Mouse (Mus musculus) embryonic facial prominence, embryonic 10.5 days (tissue): Measurements from ENCODE around the gene 4933406M09Rik. TPM values are rescaled to one million over a fixed set of nuclear protein-coding genes. Genes with fewer than 3 reads are reported as not detected.

ENCODE experiments used
- DNase-seq: peaks from one replicate; pipeline ENCODE4 v3.0.0-alpha.2; 2017; ENCODE audit warnings: low spot score
- H3K27ac ChIP-seq: fragments of 300-500 bp; sonication (generic); replicated peaks from 2 replicates; pipeline ENCODE4 v1.5.1; 2016; ENCODE audit warnings: mild to moderate bottlenecking
- H3K27me3 ChIP-seq: fragments of 300-500 bp; sonication (generic); replicated peaks from 2 replicates; pipeline ENCODE4 v1.6.1; 2016; ENCODE audit warnings: low read depth, mild to moderate bottlenecking; ENCODE audit not compliant: poor library complexity, severe bottlenecking
- H3K36me3 ChIP-seq: fragments of 300-500 bp; sonication (generic); replicated peaks from 2 replicates; pipeline ENCODE4 v1.6.1; 2016; ENCODE audit warnings: mild to moderate bottlenecking, moderate library complexity
- H3K4me1 ChIP-seq: fragments of 300-500 bp; sonication (generic); 2 replicates; pipeline ENCODE4 v1.6.1; 2016
- H3K4me3 ChIP-seq: fragments of 300-500 bp; sonication (generic); 2 replicates; pipeline ENCODE4 v1.5.1; 2016; ENCODE audit warnings: mild to moderate bottlenecking, moderate library complexity
- H3K9me3 ChIP-seq: fragments of 300-500 bp; sonication (generic); 2 replicates; pipeline ENCODE4 v1.6.1; 2016; ENCODE audit warnings: mild to moderate bottlenecking
- WGBS: fragments of 180-500 bp; shearing (Covaris S2); methylation state at CpG from one replicate; pipeline ENCODE4 v1.1.7; 2016; 5-methylcytosine and 5-hydroxymethylcytosine counted together
- polyA plus RNA-seq: library from polyadenylated mRNA; unstranded; fragments of >200 nt; fragmentation: Nextera tagmentation; extraction: Ambion mirVana; gene quantifications from 2 replicates; pipeline ENCODE4 v1.2.1, GENCODE M21; 2016

The 4933406M09Rik gene
- not detected in 2 replicates for polyA plus RNA-seq

GRCm38 (mm10) chr1:134385666-134386065 is at the start of gene 4933406M09Rik:
Gene 4933406M09Rik (plus strand): TSS chr1:134385940.
- Histone ChIP-seq H3K4me1 (peaks cover 13% of the 10 kb centered on the region), H3K36me3 (no peaks in the 10 kb centered on the region)
- 90% methylated on average over 1 of the region's 1 CpGs for WGBS

GRCm38 (mm10) chr1:134336958-134337710 is 48.6 kb upstream of the 4933406M09Rik start:
- Histone ChIP-seq H3K4me1 (peaks cover 28% of the 10 kb centered on the region), H3K36me3 (no peaks in the 10 kb centered on the region), H3K27me3 (no peaks in the 10 kb centered on the region), H3K4me3 (no peak overlapping the region), H3K9me3 (no peaks in the 10 kb centered on the region), H3K27ac (no peak overlapping the region)
- no peak for DNase-seq
- 85% methylated on average over 11 of the region's 11 CpGs for WGBS

More at GRCm38 (mm10) chr1:134385666-134386065, at the start of gene 4933406M09Rik:
- Histone ChIP-seq H3K4me3 (no peak within 1 kb of the TSS), H3K9me3 (0 out of 2 replicates have a peak, but pooled peaks cover 5% of the 10 kb centered on the region), H3K27me3 (peaks cover 8% of the 10 kb centered on the region; the same call in 1 of the 2 replicates), H3K27ac (no peak within 1 kb of the TSS)
- no peak for DNase-seq

- no peak for DNase-seq
- 91% methylated on average over 7 of the region's 7 CpGs for WGBS
- no peak overlapping the region for H3K27ac ChIP-seq
- no peaks in the 10 kb centered on the region for H3K36me3 ChIP-seq
- no peaks in the 10 kb centered on the region for H3K9me3 ChIP-seq
- H3K27me3 ChIP-seq: peaks cover 17% of the 10 kb centered on the region
- no peak overlapping the region for H3K4me3 ChIP-seq
- peaks cover 27% of the 10 kb centered on the region for H3K4me1 ChIP-seq
Observed at GRCm38 (mm10) chr1:134339162-134339561, 46.6 kb upstream of the 4933406M09Rik start.

GRCm38 (mm10) chr1:134339757-134340619 is 45.8 kb upstream of the 4933406M09Rik start:
- H3K27me3 ChIP-seq: peaks cover 18% of the 10 kb centered on the region
- no peak overlapping the region for H3K27ac ChIP-seq
- no peaks in the 10 kb centered on the region for H3K36me3 ChIP-seq
- WGBS: 92% methylated on average over 18 of the region's 18 CpGs
- DNase-seq: no peak
- H3K4me1 ChIP-seq: peaks cover 31% of the 10 kb centered on the region
- H3K9me3 ChIP-seq: no peaks in the 10 kb centered on the region
- H3K4me3 ChIP-seq: no peak overlapping the region

- Histone ChIP-seq H3K27me3 (peaks cover 18% of the 10 kb centered on the region), H3K36me3 (peaks cover 14% of the 10 kb centered on the region), H3K4me1 (peaks cover 20% of the 10 kb centered on the region), H3K27ac (no peak overlapping the region), H3K9me3 (no peaks in the 10 kb centered on the region), H3K4me3 (no peak overlapping the region)
- peak; percentile 6 for DNase-seq
- 77% methylated on average over 5 of the region's 5 CpGs for WGBS
Observed at GRCm38 (mm10) chr1:134341641-134342277, 44.0 kb upstream of the 4933406M09Rik start.

- no peak overlapping the region for H3K4me3 ChIP-seq
- no peak overlapping the region for H3K27ac ChIP-seq
- peaks cover 19% of the 10 kb centered on the region for H3K36me3 ChIP-seq
- WGBS: 42% methylated on average over 2 of the region's 2 CpGs
- peaks cover 18% of the 10 kb centered on the region for H3K27me3 ChIP-seq
- H3K4me1 ChIP-seq: peaks cover 17% of the 10 kb centered on the region
- H3K9me3 ChIP-seq: no peaks in the 10 kb centered on the region
- peak; percentile 7 for DNase-seq
Observed at GRCm38 (mm10) chr1:134342278-134342664, 43.5 kb upstream of the 4933406M09Rik start.

- no peak overlapping the region for H3K4me3 ChIP-seq
- peak; percentile 7 for DNase-seq
- WGBS: 80% methylated on average over 8 of the region's 8 CpGs
Observed at GRCm38 (mm10) chr1:134342781-134343310, 42.9 kb upstream of the 4933406M09Rik start.

GRCm38 (mm10) chr1:134343567-134343966 is 42.2 kb upstream of the 4933406M09Rik start:
- DNase-seq: no peak
- peaks cover 18% of the 10 kb centered on the region for H3K27me3 ChIP-seq
- peaks cover 31% of the 10 kb centered on the region for H3K36me3 ChIP-seq
- no peaks in the 10 kb centered on the region for H3K9me3 ChIP-seq
- WGBS: 10% methylated on average over 2 of the region's 2 CpGs
- H3K4me3 ChIP-seq: peak overlapping the region; percentile 67
- no peak overlapping the region for H3K27ac ChIP-seq
- peaks cover 16% of the 10 kb centered on the region for H3K4me1 ChIP-seq

More at GRCm38 (mm10) chr1:134342781-134343310, 42.9 kb upstream of the 4933406M09Rik start:
- no peak overlapping the region for H3K27ac ChIP-seq
- H3K9me3 ChIP-seq: no peaks in the 10 kb centered on the region
- H3K27me3 ChIP-seq: peaks cover 18% of the 10 kb centered on the region
- peaks cover 16% of the 10 kb centered on the region for H3K4me1 ChIP-seq
- peaks cover 25% of the 10 kb centered on the region for H3K36me3 ChIP-seq

GRCm38 (mm10) chr1:134344005-134344950 is 41.5 kb upstream of the 4933406M09Rik start:
- WGBS: under 1% methylated on average over 54 of the region's 54 CpGs

GRCm38 (mm10) chr1:134345075-134345474 is 40.7 kb upstream of the 4933406M09Rik start:
- H3K27ac ChIP-seq: peak overlapping the region; percentile 72; the same call in 1 of the 2 replicates
- peaks cover 16% of the 10 kb centered on the region for H3K4me1 ChIP-seq
- H3K4me3 ChIP-seq: peak overlapping the region; percentile 67
- H3K9me3 ChIP-seq: no peaks in the 10 kb centered on the region
- peaks cover 44% of the 10 kb centered on the region for H3K36me3 ChIP-seq
- WGBS: 75% methylated on average over 4 of the region's 4 CpGs
- no peak for DNase-seq
- H3K27me3 ChIP-seq: peaks cover 18% of the 10 kb centered on the region

More at GRCm38 (mm10) chr1:134344005-134344950, 41.5 kb upstream of the 4933406M09Rik start:
- Histone ChIP-seq H3K27me3 (peaks cover 18% of the 10 kb centered on the region), H3K36me3 (peaks cover 36% of the 10 kb centered on the region), H3K4me3 (peak overlapping the region; percentile 67), H3K27ac (peak overlapping the region; percentile 72), H3K9me3 (no peaks in the 10 kb centered on the region), H3K4me1 (peaks cover 16% of the 10 kb centered on the region)
- peak; percentile 97 for DNase-seq

GRCm38 (mm10) chr1:134347791-134348190 is 37.9 kb upstream of the 4933406M09Rik start:
- H3K27me3 ChIP-seq: peaks cover 13% of the 10 kb centered on the region
- peaks cover 71% of the 10 kb centered on the region for H3K36me3 ChIP-seq
- H3K4me1 ChIP-seq: peaks cover 16% of the 10 kb centered on the region
- H3K9me3 ChIP-seq: no peaks in the 10 kb centered on the region
- 87% methylated on average over 9 of the region's 9 CpGs for WGBS
- no peak overlapping the region for H3K27ac ChIP-seq
- H3K4me3 ChIP-seq: no peak overlapping the region
- no peak for DNase-seq
